In genomic region chr14:78895496-78895895, GRCm38 (mm10) we compare ENCODE assay signal across 19 mouse cellular contexts.
"Had no signal": no experiment of that assay in that cellular context is flagged by ENCODE, and none has a peak within 500 bp of the region (broad histone marks: within the 10 kb centered on the region; RNA-seq: fewer than 3 reads in every experiment).

No protein-coding gene starts in this region.

- ATAC-seq: liver, embryonic 12.5 days; midbrain, embryonic 13.5 days; midbrain, embryonic 16.5 days had no signal

- H3K9ac ChIP-seq: kidney, embryonic 15.5 days; limb, embryonic 12.5 days; liver, embryonic 12.5 days; liver, embryonic 15.5 days; midbrain, embryonic 13.5 days; neural tube, embryonic 13.5 days; stomach, embryonic 15.5 days had no signal

- DNase-seq: kidney, adult 18-20 months; kidney, postnatal 25 days; layer of hippocampus, postnatal 36 days; retina, postnatal 1 day; right cerebral cortex, postnatal 25 days; spleen, adult 18-20 months; thymus, postnatal 25 days had no signal

- H3K27me3 ChIP-seq: kidney, embryonic 15.5 days; limb, embryonic 12.5 days; liver, embryonic 12.5 days; liver, embryonic 15.5 days; megakaryocyte, embryonic 14.5 days; midbrain, embryonic 13.5 days; neural tube, embryonic 13.5 days; stomach, embryonic 15.5 days had no signal

- H3K9me3 ChIP-seq: kidney, embryonic 15.5 days; limb, embryonic 12.5 days; liver, embryonic 12.5 days; liver, embryonic 15.5 days; megakaryocyte, embryonic 14.5 days; midbrain, embryonic 10.5 days; midbrain, embryonic 13.5 days; neural tube, embryonic 13.5 days; stomach, embryonic 15.5 days had no signal

- H3K27ac ChIP-seq: kidney, embryonic 15.5 days; left cerebral cortex, adult 2 months; limb, embryonic 12.5 days; liver, embryonic 12.5 days; liver, embryonic 15.5 days; midbrain, embryonic 10.5 days; midbrain, embryonic 13.5 days; neural tube, embryonic 13.5 days; stomach, embryonic 15.5 days had no signal

- H3K4me3 ChIP-seq: kidney, embryonic 15.5 days; left cerebral cortex, adult 2 months; limb, embryonic 12.5 days; liver, embryonic 12.5 days; liver, embryonic 15.5 days; megakaryocyte, embryonic 14.5 days; midbrain, embryonic 10.5 days; midbrain, embryonic 13.5 days; myocyte; neural tube, embryonic 13.5 days; stomach, embryonic 15.5 days had no signal

- H3K4me1 ChIP-seq: liver, embryonic 12.5 days; liver, embryonic 15.5 days; midbrain, embryonic 10.5 days; midbrain, embryonic 13.5 days; neural tube, embryonic 13.5 days; stomach, embryonic 15.5 days had no signal

- H3K36me3 ChIP-seq: kidney, embryonic 15.5 days; limb, embryonic 12.5 days; liver, embryonic 12.5 days; liver, embryonic 15.5 days; midbrain, embryonic 10.5 days; midbrain, embryonic 13.5 days; neural tube, embryonic 13.5 days; stomach, embryonic 15.5 days had no signal

- H3K4me2 ChIP-seq: kidney, embryonic 15.5 days; limb, embryonic 12.5 days; liver, embryonic 12.5 days; liver, embryonic 15.5 days; midbrain, embryonic 13.5 days; neural tube, embryonic 13.5 days; stomach, embryonic 15.5 days had no signal
